Mouse (Mus musculus) heart, adult 11 months (tissue): ENCODE data around the gene Ints1.

ENCODE experiments used
- DNase-seq: peaks from one replicate; pipeline ENCODE4 v3.0.0; 2022

The Ints1 gene

GRCm38 (mm10) chr5:139702905-139703304 lies 72.6 kb downstream of the Ints1 start:
- DNase-seq: no peak

GRCm38 (mm10) chr5:139702236-139702635 lies 73.2 kb downstream of the Ints1 start:
- DNase-seq: peak; percentile 91
